Mouse (Mus musculus) left cerebral cortex, adult 9 months (tissue): ENCODE results near the gene Olfr1112.
"Not testable (repeated sequence)": the region's sequence is repeated elsewhere in the genome, so short reads cannot be mapped to it uniquely, and the experiment has no call there.

Experiments used
- DNase-seq, 2 experiments: peaks; one replicate each; pipeline ENCODE4 v3.0.0; 2022; ENCODE audit warnings: low spot score in 2 of 2

Olfr1112 gene

DNA sequence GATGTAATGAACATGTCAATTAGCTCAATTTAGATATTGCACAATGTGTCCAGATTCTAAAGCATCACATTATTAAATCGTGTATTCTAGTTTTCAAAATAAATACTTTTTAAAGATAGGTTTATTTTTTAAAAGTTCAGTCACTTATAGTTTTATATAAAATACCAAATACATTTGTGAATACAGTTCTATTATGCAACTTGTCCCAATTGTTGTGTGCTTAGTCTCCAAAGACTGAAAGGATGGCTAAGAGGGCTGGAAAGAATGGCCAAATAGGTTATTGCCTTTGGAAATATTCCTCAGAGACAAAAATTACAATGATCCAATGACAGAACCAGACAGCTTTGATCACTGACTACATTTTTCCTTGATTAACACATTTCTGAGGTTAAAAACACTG, at the start of gene Olfr1112:
Gene Olfr1112 (plus strand): TSS at position 301 of the 400 bp plus-strand sequence.
- DNase-seq = no peak

DNA sequence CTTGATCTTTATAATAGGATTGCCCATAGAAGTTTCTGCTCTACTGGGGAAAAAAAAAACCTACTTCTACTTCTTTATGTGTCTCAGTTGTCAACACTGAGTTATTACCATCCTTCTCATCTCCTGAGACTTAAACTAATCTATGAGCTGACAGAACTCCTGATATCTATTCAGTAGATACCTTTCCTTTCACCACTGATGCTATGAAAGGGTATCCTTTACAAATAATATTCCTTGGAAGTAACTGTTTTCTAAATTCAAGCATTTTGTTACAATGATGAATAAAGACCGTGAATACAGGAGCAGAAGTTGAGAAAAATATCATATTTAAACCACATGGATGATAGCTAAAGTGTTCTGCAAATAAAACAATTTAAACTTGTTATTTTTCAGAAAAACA, 47.4 kb upstream of the Olfr1112 start, which contains the start of gene Olfr1110:
Gene Olfr1110 (minus strand): TSS at position 101 of the 400 bp plus-strand sequence.
- no peak for DNase-seq

DNA sequence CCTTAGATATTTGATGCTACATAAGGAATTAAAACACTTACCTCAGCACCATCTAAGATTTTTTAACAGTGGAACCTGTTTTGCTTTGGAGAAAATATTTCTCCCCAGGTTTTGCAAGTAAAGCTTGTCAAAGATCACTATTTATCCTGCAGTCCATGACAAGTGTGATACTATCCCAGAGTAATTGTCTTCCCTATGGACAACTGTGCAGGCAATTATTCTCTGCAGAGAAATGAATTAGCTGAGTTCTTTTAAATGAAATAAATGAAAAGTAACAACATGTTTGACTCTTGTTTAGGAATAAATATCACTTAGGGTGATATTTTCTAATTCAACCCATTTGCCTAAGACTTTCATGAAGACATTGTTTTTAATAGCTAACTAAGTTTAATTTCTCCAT, 35.1 kb upstream of the Olfr1112 start, which contains the start of gene Olfr1111:
Gene Olfr1111 (minus strand): TSS at position 101 of the 400 bp plus-strand sequence.
- no peak for DNase-seq

DNA sequence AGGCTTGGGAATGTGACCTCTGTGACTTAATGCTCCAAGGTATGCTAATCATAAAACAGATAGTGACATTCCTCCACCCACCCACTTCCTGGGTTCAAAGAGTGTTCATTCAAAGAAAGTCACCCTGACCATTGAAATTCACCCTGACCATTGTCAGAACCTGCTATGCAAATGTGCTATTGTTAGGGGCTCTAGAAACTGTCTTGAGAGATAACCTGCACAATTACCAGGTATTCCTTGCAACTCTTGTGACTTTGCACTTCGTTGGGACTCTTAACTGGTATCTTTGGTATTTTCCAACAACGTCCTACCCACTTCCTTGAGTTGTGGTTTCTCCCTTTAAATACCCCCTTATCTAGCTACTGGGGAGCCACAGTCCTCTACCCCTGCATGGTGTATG, 19.9 kb upstream of the Olfr1112 start:
- DNase-seq = not testable (repeated sequence)

- DNase-seq = no peak
Measured at GRCm38 (mm10) chr2:87208670-87209069, 21.1 kb downstream of the Olfr1112 start, which contains the start of gene Olfr1113. Olfr1113 (plus strand) TSS chr2:87208970.
